Mouse (Mus musculus): ENCODE results near the gene Sh3bp5.

DNA sequence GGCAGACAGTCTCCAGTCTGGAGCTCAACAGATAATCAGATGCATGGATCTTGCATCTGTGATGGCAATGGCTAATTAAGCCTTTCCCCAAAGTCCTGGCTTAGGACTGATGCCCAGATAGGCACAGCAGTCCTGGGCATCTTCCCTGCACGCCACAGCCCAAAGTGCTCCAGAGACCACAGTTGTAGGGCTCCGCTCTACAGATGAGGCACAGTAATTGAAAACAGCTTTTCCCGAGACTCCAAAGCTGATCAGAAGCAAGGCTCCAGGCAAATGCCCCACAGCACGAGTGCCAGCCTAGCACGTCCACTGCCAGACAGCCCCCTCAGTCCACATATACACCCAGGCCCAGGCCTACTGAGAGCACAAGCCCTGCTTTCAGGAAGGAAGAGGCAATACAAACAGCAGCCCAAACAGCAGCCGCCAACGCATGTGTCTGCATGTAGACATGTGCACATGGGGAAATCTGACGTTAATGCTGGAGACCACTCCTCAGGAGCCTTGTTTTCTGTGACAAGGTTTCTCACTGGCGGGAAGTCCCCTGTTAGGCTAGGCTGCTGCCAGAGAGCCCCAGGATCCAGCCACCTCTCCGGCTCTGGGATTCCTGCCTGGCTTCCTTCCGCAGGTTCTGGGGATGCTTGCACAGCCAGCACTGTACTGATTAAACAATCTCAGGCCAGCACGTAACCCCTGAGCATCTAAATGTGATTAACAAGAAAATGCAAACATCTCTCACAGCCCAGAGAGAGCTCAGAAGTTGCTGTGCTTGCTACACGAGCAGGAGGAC, 47.6 kb downstream of the Sh3bp5 start:
- TF ChIP-seq CTCF (IDR thresholded peaks at IDR 0.05; ENCODE audit: low read depth) (no peak), EP300 (IDR thresholded peaks at IDR 0.05; ENCODE audit: low read depth) (no peak)
